Mouse (Mus musculus) olfactory bulb, adult 2 months (tissue): ENCODE results near the gene Cdc42bpb. TPM values are rescaled to one million over a fixed set of nuclear protein-coding genes. Genes with fewer than 3 reads are reported as not detected.

Experiments
- H3K27ac ChIP-seq: fragments of 200-500 bp; 2 replicates; pipeline ENCODE4 v1.5.1; 2012; ENCODE audit warnings: low read depth, low read length; ENCODE audit not compliant: insufficient read depth
- H3K4me1 ChIP-seq: fragments of 200-500 bp; 2 replicates; pipeline ENCODE4 v1.6.1; 2012; ENCODE audit warnings: low read length; ENCODE audit not compliant: control insufficient read depth, insufficient read depth
- H3K4me3 ChIP-seq: fragments of 200-500 bp; 2 replicates; pipeline ENCODE4 v1.5.1; 2012; ENCODE audit warnings: mild to moderate bottlenecking, low read depth, low read length, moderate library complexity; ENCODE audit not compliant: insufficient read depth
- CTCF ChIP-seq: fragments of 200-500 bp; IDR thresholded peaks from 2 replicates; pipeline ENCODE4 v1.5.1; 2012; ENCODE audit warnings: low read depth, mild to moderate bottlenecking, low read length, moderate library complexity; ENCODE audit not compliant: insufficient read depth
- POLR2A ChIP-seq: fragments of 200-500 bp; IDR thresholded peaks from 2 replicates; pipeline ENCODE4 v1.6.1; 2012; ENCODE audit warnings: mild to moderate bottlenecking, low read depth, low read length, moderate library complexity; ENCODE audit not compliant: insufficient read depth
- WGBS: fragments of 180-500 bp; shearing (Covaris S2); methylation state at CpG from one replicate; pipeline ENCODE4 v1.1.7; 2018; 5-methylcytosine and 5-hydroxymethylcytosine counted together
- polyA plus RNA-seq: library from polyadenylated mRNA; stranded (reverse); fragments of >200 nt; gene quantifications from 2 replicates; pipeline ENCODE4 v1.2.4, GENCODE M21; 2012; ENCODE audit warnings: low replicate concordance; ENCODE audit not compliant: missing spikeins, insufficient read depth, insufficient read length

The Cdc42bpb gene
- polyA plus RNA-seq, 1 experiment = not detected

GRCm38 (mm10) chr12:111270629-111271277 lies 106.8 kb downstream of the Cdc42bpb start, which contains the start of gene Amn:
Gene Amn (plus strand): TSS chr12:111271095.
- TF ChIP-seq CTCF (no peak), POLR2A (no peak)
- Histone ChIP-seq H3K4me1 (peaks cover 19% of the 10 kb centered on the region), H3K27ac (no peak within 1 kb of the TSS), H3K4me3 (no peak within 1 kb of the TSS)
- WGBS = 45% methylated on average over 25 of the region's 25 CpGs

- TF ChIP-seq POLR2A (no peak), CTCF (no peak)
- Histone ChIP-seq H3K27ac (no peak overlapping the region), H3K4me1 (no peaks in the 10 kb centered on the region), H3K4me3 (no peak overlapping the region)
- 92% methylated on average over 4 of the region's 4 CpGs for WGBS
Observed at GRCm38 (mm10) chr12:111267673-111268325, 109.7 kb downstream of the Cdc42bpb start.

GRCm38 (mm10) chr12:111266592-111266991 lies 110.9 kb downstream of the Cdc42bpb start:
- TF ChIP-seq CTCF (no peak), POLR2A (no peak)
- no peaks in the 10 kb centered on the region for H3K4me1 ChIP-seq
- WGBS = 91% methylated on average over 12 of the region's 12 CpGs
- no peak overlapping the region for H3K4me3 ChIP-seq
- H3K27ac ChIP-seq = no peak overlapping the region

- WGBS = 81% methylated on average over 5 of the region's 5 CpGs
- H3K4me3 ChIP-seq = no peak overlapping the region
- H3K27ac ChIP-seq = no peak overlapping the region
- no peaks in the 10 kb centered on the region for H3K4me1 ChIP-seq
- TF ChIP-seq CTCF = no peak
- TF ChIP-seq POLR2A = no peak
Observed at GRCm38 (mm10) chr12:111265212-111265611, 112.3 kb downstream of the Cdc42bpb start.

- TF ChIP-seq POLR2A (no peak), CTCF (no peak)
- no peak overlapping the region for H3K4me3 ChIP-seq
- WGBS = 95% methylated on average over 16 of the region's 16 CpGs
- H3K4me1 ChIP-seq = no peaks in the 10 kb centered on the region
- no peak overlapping the region for H3K27ac ChIP-seq
Observed at GRCm38 (mm10) chr12:111263650-111264049, 113.9 kb downstream of the Cdc42bpb start.

GRCm38 (mm10) chr12:111251227-111251626 lies 126.3 kb downstream of the Cdc42bpb start:
- TF ChIP-seq CTCF (no peak), POLR2A (no peak)
- Histone ChIP-seq H3K4me1 (peaks cover 13% of the 10 kb centered on the region), H3K4me3 (no peak overlapping the region), H3K27ac (no peak overlapping the region)
- WGBS = 52% methylated on average over 9 of the region's 9 CpGs

- 55% methylated on average over 8 of the region's 8 CpGs for WGBS
- TF ChIP-seq CTCF = no peak
- no peak for TF ChIP-seq POLR2A
- no peak overlapping the region for H3K27ac ChIP-seq
- peaks cover 10% of the 10 kb centered on the region for H3K4me1 ChIP-seq
- H3K4me3 ChIP-seq = no peak overlapping the region
Observed at GRCm38 (mm10) chr12:111250116-111250515, 127.4 kb downstream of the Cdc42bpb start.

GRCm38 (mm10) chr12:111249095-111249494 lies 128.4 kb downstream of the Cdc42bpb start:
- TF ChIP-seq POLR2A = no peak
- no peak for TF ChIP-seq CTCF
- H3K4me1 ChIP-seq = peaks cover 6% of the 10 kb centered on the region
- WGBS = 72% methylated on average over 3 of the region's 3 CpGs

GRCm38 (mm10) chr12:111246808-111247464 lies 130.6 kb downstream of the Cdc42bpb start:
- no peak overlapping the region for H3K27ac ChIP-seq
- TF ChIP-seq CTCF = no peak
- TF ChIP-seq POLR2A = no peak
- no peak overlapping the region for H3K4me3 ChIP-seq
- H3K4me1 ChIP-seq = peaks cover 3% of the 10 kb centered on the region
- WGBS = 92% methylated on average over 9 of the region's 9 CpGs

More at GRCm38 (mm10) chr12:111249095-111249494, 128.4 kb downstream of the Cdc42bpb start:
- Histone ChIP-seq H3K27ac (no peak overlapping the region), H3K4me3 (no peak overlapping the region)
